Mouse (Mus musculus) MEL (cell line): ENCODE results near the gene Treh. TPM values are rescaled to one million over a fixed set of nuclear protein-coding genes. Genes with fewer than 3 reads are reported as not detected.
A peak's percentile ranks its signal among the peaks of the same experiment; 100 is the strongest.

Experiments used
- DNase-seq: peaks from one replicate; pipeline ENCODE4 v3.0.0; 2011; ENCODE audit warnings: low read depth, low spot score
- H3K27ac ChIP-seq: 2 replicates; pipeline ENCODE4 v1.5.1; 2012; ENCODE audit warnings: low read depth, mild to moderate bottlenecking, control low read depth, low read length, moderate library complexity; ENCODE audit not compliant: control insufficient read depth
- H3K27me3 ChIP-seq, 2 experiments: fragments of 150-350 bp in 1 of 2; sonication (generic) in 1 of 2; 2 replicates each; pipeline ENCODE4 v1.6.1; 2012; ENCODE audit warnings: low read length in 2 of 2, mild to moderate bottlenecking in 2 of 2, improper control_type of control experiment in 1 of 2, moderate library complexity in 1 of 2; ENCODE audit not compliant: insufficient read depth in 2 of 2, control insufficient read depth in 1 of 2
- H3K36me3 ChIP-seq, 2 experiments: 2 replicates each; pipeline ENCODE4 v1.6.1; 2012 to 2014; ENCODE audit warnings: low read length in 2 of 2, improper control_type of control experiment in 1 of 2, inconsistent platforms in 1 of 2, mild to moderate bottlenecking in 1 of 2; ENCODE audit not compliant: insufficient read depth in 2 of 2, control insufficient read depth in 1 of 2
- H3K4me1 ChIP-seq, 2 experiments: fragments of 150-350 bp in 1 of 2; sonication (generic) in 1 of 2; 2 replicates each; pipeline ENCODE4 v1.6.1; 2012; ENCODE audit warnings: low read length in 2 of 2, improper control_type of control experiment in 1 of 2, mild to moderate bottlenecking in 1 of 2; ENCODE audit not compliant: insufficient read depth in 2 of 2, control insufficient read depth in 1 of 2
- H3K4me3 ChIP-seq, 2 experiments: fragments of 150-350 bp in 1 of 2; sonication (generic) in 1 of 2; 2 replicates each; pipeline ENCODE4 v1.5.1; 2012; ENCODE audit warnings: low read depth in 2 of 2, low read length in 2 of 2, mild to moderate bottlenecking in 2 of 2, moderate library complexity in 2 of 2, control low read depth in 1 of 2, improper control_type of control experiment in 1 of 2; ENCODE audit not compliant: control insufficient read depth in 1 of 2, insufficient read depth in 1 of 2
- H3K79me2 ChIP-seq: 2 replicates; pipeline ENCODE4 v1.6.1; 2012; ENCODE audit warnings: mild to moderate bottlenecking, low read length, moderate library complexity; ENCODE audit not compliant: control insufficient read depth, poor library complexity, insufficient read depth
- H3K9ac ChIP-seq: 2 replicates; pipeline ENCODE4 v1.6.1; 2012; ENCODE audit warnings: low read depth, mild to moderate bottlenecking, control low read depth, low read length, moderate library complexity; ENCODE audit not compliant: control insufficient read depth, poor library complexity, severe bottlenecking
- H3K9me3 ChIP-seq: fragments of 150-350 bp; sonication (generic); replicated peaks from 2 replicates; pipeline ENCODE4 v1.6.1; 2012; ENCODE audit warnings: mild to moderate bottlenecking, low read length, improper control_type of control experiment, moderate library complexity; ENCODE audit not compliant: insufficient read depth
- BHLHE40 ChIP-seq: IDR thresholded peaks from 2 replicates; pipeline ENCODE4 v1.6.1; 2012; ENCODE audit warnings: low read depth, mild to moderate bottlenecking, inconsistent platforms, low read length, improper control_type of control experiment, borderline replicate concordance
- CHD1 ChIP-seq: IDR thresholded peaks from 2 replicates; pipeline ENCODE4 v1.6.1; 2012; ENCODE audit warnings: low read depth, mild to moderate bottlenecking, inconsistent platforms, low read length, improper control_type of control experiment
- CHD2 ChIP-seq: IDR thresholded peaks from 2 replicates; pipeline ENCODE4 v1.6.1; 2011; ENCODE audit warnings: low read length, improper control_type of control experiment
- CTCF ChIP-seq, 3 experiments: IDR thresholded peaks in 2 of 3; conservative IDR thresholded peaks in 1 of 3; 2 replicates each; pipeline ENCODE4 v1.5.1; 2011 to 2012; ENCODE audit warnings: low read length in 3 of 3, low read depth in 2 of 3, mild to moderate bottlenecking in 2 of 3, improper control_type of control experiment in 1 of 3, inconsistent platforms in 1 of 3, mixed read lengths in 1 of 3, moderate library complexity in 1 of 3; ENCODE audit not compliant: control insufficient read depth in 1 of 3, insufficient read depth in 1 of 3, poor library complexity in 1 of 3, severe bottlenecking in 1 of 3
- E2F4 ChIP-seq: IDR thresholded peaks from 2 replicates; pipeline ENCODE4 v1.6.1; 2011; ENCODE audit warnings: low read depth, low read length, improper control_type of control experiment, borderline replicate concordance
- ELF1 ChIP-seq: IDR thresholded peaks from 2 replicates; pipeline ENCODE4 v1.6.1; 2014; ENCODE audit warnings: low read depth, mild to moderate bottlenecking, inconsistent platforms, low read length, improper control_type of control experiment, moderate library complexity
- GATA1 ChIP-seq: IDR thresholded peaks from 2 replicates; pipeline ENCODE4 v1.6.1; 2011; ENCODE audit warnings: low read depth, low read length, improper control_type of control experiment
- JUND ChIP-seq: IDR thresholded peaks from 2 replicates; pipeline ENCODE4 v1.6.1; 2011; ENCODE audit warnings: low read depth, mild to moderate bottlenecking, improper control_type of control experiment, low read length
- MXI1 ChIP-seq: IDR thresholded peaks from 2 replicates; pipeline ENCODE4 v1.6.1; 2011; ENCODE audit warnings: mild to moderate bottlenecking, low read depth, low read length, improper control_type of control experiment
- MYC ChIP-seq: IDR thresholded peaks from 2 replicates; pipeline ENCODE4 v1.6.1; 2011; ENCODE audit warnings: low read depth, mild to moderate bottlenecking, low read length, improper control_type of control experiment, moderate library complexity
- POLR2AphosphoS5 ChIP-seq: IDR thresholded peaks from 2 replicates; pipeline ENCODE4 v1.6.1; 2012; ENCODE audit warnings: low read depth, borderline replicate concordance, mild to moderate bottlenecking, inconsistent platforms, low read length, moderate library complexity, mixed read lengths
- RAD21 ChIP-seq: IDR thresholded peaks from 2 replicates; pipeline ENCODE4 v1.6.1; 2011; ENCODE audit warnings: mild to moderate bottlenecking, low read depth, low read length, improper control_type of control experiment
- SIN3A ChIP-seq: IDR thresholded peaks from 2 replicates; pipeline ENCODE4 v1.6.1; 2012; ENCODE audit warnings: low read length, improper control_type of control experiment, inconsistent platforms
- SMC3 ChIP-seq: IDR thresholded peaks from 2 replicates; pipeline ENCODE4 v1.6.1; 2011; ENCODE audit warnings: low read depth, low read length, improper control_type of control experiment
- UBTF ChIP-seq: IDR thresholded peaks from 2 replicates; pipeline ENCODE4 v1.6.1; 2012; ENCODE audit warnings: low read depth, mild to moderate bottlenecking, inconsistent platforms, low read length, improper control_type of control experiment, moderate library complexity, borderline replicate concordance; ENCODE audit not compliant: insufficient read depth
- USF1 ChIP-seq: IDR thresholded peaks from 2 replicates; pipeline ENCODE4 v1.6.1; 2014; ENCODE audit warnings: low read depth, mild to moderate bottlenecking, inconsistent platforms, low read length, improper control_type of control experiment, moderate library complexity
- USF2 ChIP-seq, 2 experiments: IDR thresholded peaks; 2 replicates each; pipeline ENCODE4 v1.6.1; 2011 to 2012; ENCODE audit warnings: improper control_type of control experiment in 2 of 2, low read length in 2 of 2, borderline replicate concordance in 1 of 2, inconsistent platforms in 1 of 2, low read depth in 1 of 2, mild to moderate bottlenecking in 1 of 2; ENCODE audit not compliant: insufficient read depth in 1 of 2
- ZC3H11A ChIP-seq: IDR thresholded peaks from 2 replicates; pipeline ENCODE4 v1.6.1; 2012; ENCODE audit warnings: low read depth, mild to moderate bottlenecking, inconsistent platforms, low read length, improper control_type of control experiment
- ZMIZ1 ChIP-seq: IDR thresholded peaks from 2 replicates; pipeline ENCODE4 v1.6.1; 2012; ENCODE audit warnings: low read depth, mild to moderate bottlenecking, inconsistent platforms, low read length, improper control_type of control experiment, moderate library complexity
- polyA plus RNA-seq, 2 experiments: library from polyadenylated mRNA; stranded (reverse) in 1 of 2; unstranded in 1 of 2; fragments of >175 nt in 1 of 2; fragments of >200 nt in 1 of 2; gene quantifications; 2 replicates each; pipeline versions ENCODE4 v1.2.1 to v1.2.4; 2012; ENCODE audit warnings: low replicate concordance in 2 of 2, low read depth in 1 of 2; ENCODE audit not compliant: insufficient read length in 2 of 2, insufficient read depth in 1 of 2, missing spikeins in 1 of 2
- total RNA-seq: library from RNA; depleted of rRNA; stranded (reverse); fragments of 300-350 nt; gene quantifications from 2 replicates; pipeline ENCODE4 v1.2.3, GENCODE M21; 2012

Treh gene
- total and polyA plus RNA-seq, 3 experiments, result not detected

- no peak for DNase-seq
- no peaks in the 10 kb centered on the region for H3K9me3 ChIP-seq
- no peak overlapping the region for H3K27ac ChIP-seq
- H3K9ac ChIP-seq, result no peak overlapping the region
- no peak for TF ChIP-seq E2F4
- TF ChIP-seq JUND, result no peak
- no peak for TF ChIP-seq CTCF (IDR thresholded peaks at IDR 0.05 in 2 of 3, conservative IDR thresholded peaks at IDR 0.05 in 1 of 3; ENCODE audit: control insufficient read depth in 1 of 3, insufficient read depth in 1 of 3, low read depth in 2 of 3, low read length in 3 of 3, poor library complexity in 1 of 3, severe bottlenecking in 1 of 3)
- no peak for TF ChIP-seq MYC
- TF ChIP-seq ZMIZ1, result no peak
- no peak for TF ChIP-seq POLR2AphosphoS5
- TF ChIP-seq SIN3A, result no peak
- no peak for TF ChIP-seq USF1
- TF ChIP-seq UBTF, result no peak
- no peak for TF ChIP-seq USF2 (IDR thresholded peaks at IDR 0.05; ENCODE audit: borderline replicate concordance in 1 of 2, insufficient read depth in 1 of 2, low read depth in 1 of 2, low read length in 2 of 2)
- TF ChIP-seq MXI1, result no peak
- H3K36me3 ChIP-seq, result no peaks in the 10 kb centered on the region
- H3K79me2 ChIP-seq, result no peaks in the 10 kb centered on the region
- peaks cover 0 to 2% of the 10 kb centered on the region in 2 experiments; a peak in 3 of 4 replicates for H3K27me3 ChIP-seq
- H3K4me3 ChIP-seq, result no peak overlapping the region
- H3K4me1 ChIP-seq, result no peaks in the 10 kb centered on the region
These were observed 10.0 kb downstream of the Treh start for GRCm38 (mm10) chr9:44683046-44683445.

GRCm38 (mm10) chr9:44685346-44686330, 12.6 kb downstream of the Treh start:
- H3K27ac ChIP-seq, result no peak overlapping the region
- peak; percentile 71 for DNase-seq
- no peak for TF ChIP-seq GATA1
- TF ChIP-seq BHLHE40, result peak; percentile 19; the same call in 1 of the 2 replicates
- TF ChIP-seq ELF1, result peak; percentile 35; the same call in 1 of the 2 replicates
- peak; percentile 78 for TF ChIP-seq RAD21
- TF ChIP-seq ZC3H11A, result peak; percentile 80
- TF ChIP-seq CHD1, result no peak
- peak; percentile 96 to 99 (median 99) for TF ChIP-seq CTCF (IDR thresholded peaks at IDR 0.05 in 2 of 3, conservative IDR thresholded peaks at IDR 0.05 in 1 of 3; ENCODE audit: control insufficient read depth in 1 of 3, insufficient read depth in 1 of 3, low read depth in 2 of 3, low read length in 3 of 3, poor library complexity in 1 of 3, severe bottlenecking in 1 of 3)
- peak; percentile 96 for TF ChIP-seq SMC3
- no peak for TF ChIP-seq CHD2
- peak; percentile 34; the same call in 1 of the 2 replicates for TF ChIP-seq SIN3A
- TF ChIP-seq, all 39 proteins: peak for 7
- H3K4me1 ChIP-seq, result peaks cover 0 to 3% of the 10 kb centered on the region in 2 experiments; a peak in 1 of 4 replicates
- H3K27me3 ChIP-seq, result peaks cover 0 to 2% of the 10 kb centered on the region in 2 experiments; a peak in 3 of 4 replicates
- H3K9me3 ChIP-seq, result no peaks in the 10 kb centered on the region
- H3K36me3 ChIP-seq, result no peaks in the 10 kb centered on the region
- no peak overlapping the region for H3K9ac ChIP-seq
- no peak overlapping the region for H3K4me3 ChIP-seq
- H3K79me2 ChIP-seq, result no peaks in the 10 kb centered on the region
